Mouse (Mus musculus) lung, postnatal 25 days (tissue): ENCODE measurements around the gene Ppef2.

Experiments
- DNase-seq: peaks from one replicate; pipeline ENCODE4 v3.0.0; 2022; ENCODE audit warnings: low spot score

The Ppef2 gene

GRCm38 (mm10) chr5:92256218-92256617, at the start of gene Ppef2:
TSS of gene Ppef2 (minus strand) at chr5:92256278.
- no peak for DNase-seq

- no peak for DNase-seq
These were observed 48.2 kb upstream of the Ppef2 start for GRCm38 (mm10) chr5:92304291-92304690.

DNA sequence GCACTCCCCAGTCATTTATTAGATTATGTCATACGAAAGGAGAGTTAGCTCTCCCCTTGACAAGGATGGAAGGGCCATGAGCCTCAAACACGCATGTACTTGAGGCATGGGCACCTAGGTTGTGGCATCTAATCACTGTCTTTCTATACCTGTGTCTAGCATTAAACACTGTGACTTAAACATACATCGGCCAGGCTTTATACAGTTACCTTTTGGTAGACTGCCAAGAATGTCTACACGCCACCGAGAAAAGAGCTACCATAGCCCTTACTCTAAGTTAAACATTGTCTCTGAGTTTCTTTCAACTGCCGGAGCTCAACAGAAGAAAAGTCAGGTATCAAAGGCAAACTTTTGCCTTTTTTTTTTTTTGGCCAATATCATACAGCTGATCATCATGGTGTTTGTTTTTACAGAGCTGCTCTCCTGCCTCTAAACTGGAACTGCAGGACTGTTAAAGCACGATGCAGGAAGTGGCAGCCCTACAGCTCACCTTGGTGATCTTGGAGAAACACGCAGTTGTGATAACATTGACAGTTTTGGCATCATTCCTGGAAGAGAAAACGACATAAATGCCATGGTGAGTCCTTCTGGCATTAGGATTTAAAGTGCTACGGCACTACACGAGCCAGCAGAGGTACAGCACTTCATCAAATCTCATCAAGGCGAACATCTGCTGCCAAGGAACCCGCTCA, 46.2 kb upstream of the Ppef2 start:
- no peak for DNase-seq

- no peak for DNase-seq
These were observed 38.4 kb upstream of the Ppef2 start for GRCm38 (mm10) chr5:92294525-92294924.

GRCm38 (mm10) chr5:92291652-92292414, 35.8 kb upstream of the Ppef2 start:
- no peak for DNase-seq

- DNase-seq: no peak
These were observed 31.8 kb upstream of the Ppef2 start for GRCm38 (mm10) chr5:92287840-92288239.

DNA sequence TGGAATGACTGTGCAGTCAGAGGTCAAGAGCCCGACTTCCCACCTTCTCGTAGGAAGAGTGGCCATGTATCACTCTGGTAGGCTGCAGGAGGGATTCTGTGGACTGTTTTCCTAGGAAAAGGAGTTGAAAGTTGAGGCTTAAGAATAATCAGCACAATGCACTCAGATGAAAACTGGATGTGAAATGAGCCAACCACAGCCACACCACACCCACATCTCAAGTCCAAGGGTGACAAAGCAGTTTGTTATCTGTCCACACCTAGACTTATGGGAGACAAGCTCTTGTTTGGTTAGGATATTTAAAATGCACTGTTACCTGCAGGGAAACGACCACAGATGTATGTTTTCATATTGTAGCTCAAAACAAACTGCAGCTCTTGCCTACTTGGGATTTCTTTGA, 27.0 kb upstream of the Ppef2 start:
- no peak for DNase-seq

DNA sequence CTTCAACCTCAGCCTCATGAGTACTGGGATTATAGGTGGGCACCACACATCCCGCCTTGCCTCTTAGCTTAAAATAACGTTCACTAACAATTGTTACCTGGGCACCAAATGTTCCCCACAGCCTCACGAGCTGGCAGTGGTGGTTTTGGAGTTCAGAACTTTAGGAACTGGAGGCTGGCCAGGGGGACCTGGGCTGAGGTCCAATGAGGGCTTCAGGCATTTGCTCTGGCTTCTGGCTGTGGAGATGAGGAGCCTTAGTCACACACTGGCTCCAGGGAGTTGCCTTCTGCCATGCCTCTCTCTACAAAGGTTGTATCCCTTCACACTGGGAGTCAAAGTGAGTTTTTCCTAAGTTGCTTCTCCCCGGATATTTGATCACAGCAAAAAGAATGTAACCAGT, 26.5 kb upstream of the Ppef2 start:
- no peak for DNase-seq

DNA sequence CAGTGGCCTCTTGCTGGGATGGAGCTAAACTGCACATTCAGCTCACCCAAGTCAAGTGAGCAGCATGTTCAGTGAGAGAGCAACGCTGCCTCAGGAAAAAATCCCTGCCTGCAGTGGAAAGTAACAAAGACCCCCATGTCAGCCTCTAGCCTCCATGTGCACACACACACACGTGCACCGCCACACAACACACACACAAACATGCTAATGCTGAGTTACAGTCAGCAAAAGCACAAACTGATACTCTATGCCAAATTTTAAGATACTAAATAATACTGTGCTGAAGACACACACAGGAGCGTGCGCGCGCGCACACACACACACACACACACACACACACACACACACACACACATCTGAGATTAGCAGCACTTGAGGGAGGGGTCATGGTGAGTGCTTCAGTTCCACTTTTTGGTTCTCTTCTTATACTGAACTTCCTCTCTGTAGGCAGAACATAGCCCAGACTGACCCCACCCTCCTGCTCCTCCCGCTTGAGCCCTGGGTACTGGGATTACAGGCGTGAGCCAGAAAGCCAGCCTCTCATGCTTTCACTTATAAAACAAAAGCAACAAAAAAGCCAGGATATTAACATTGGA, 23.0 kb upstream of the Ppef2 start:
- peak; percentile 67 for DNase-seq

DNA sequence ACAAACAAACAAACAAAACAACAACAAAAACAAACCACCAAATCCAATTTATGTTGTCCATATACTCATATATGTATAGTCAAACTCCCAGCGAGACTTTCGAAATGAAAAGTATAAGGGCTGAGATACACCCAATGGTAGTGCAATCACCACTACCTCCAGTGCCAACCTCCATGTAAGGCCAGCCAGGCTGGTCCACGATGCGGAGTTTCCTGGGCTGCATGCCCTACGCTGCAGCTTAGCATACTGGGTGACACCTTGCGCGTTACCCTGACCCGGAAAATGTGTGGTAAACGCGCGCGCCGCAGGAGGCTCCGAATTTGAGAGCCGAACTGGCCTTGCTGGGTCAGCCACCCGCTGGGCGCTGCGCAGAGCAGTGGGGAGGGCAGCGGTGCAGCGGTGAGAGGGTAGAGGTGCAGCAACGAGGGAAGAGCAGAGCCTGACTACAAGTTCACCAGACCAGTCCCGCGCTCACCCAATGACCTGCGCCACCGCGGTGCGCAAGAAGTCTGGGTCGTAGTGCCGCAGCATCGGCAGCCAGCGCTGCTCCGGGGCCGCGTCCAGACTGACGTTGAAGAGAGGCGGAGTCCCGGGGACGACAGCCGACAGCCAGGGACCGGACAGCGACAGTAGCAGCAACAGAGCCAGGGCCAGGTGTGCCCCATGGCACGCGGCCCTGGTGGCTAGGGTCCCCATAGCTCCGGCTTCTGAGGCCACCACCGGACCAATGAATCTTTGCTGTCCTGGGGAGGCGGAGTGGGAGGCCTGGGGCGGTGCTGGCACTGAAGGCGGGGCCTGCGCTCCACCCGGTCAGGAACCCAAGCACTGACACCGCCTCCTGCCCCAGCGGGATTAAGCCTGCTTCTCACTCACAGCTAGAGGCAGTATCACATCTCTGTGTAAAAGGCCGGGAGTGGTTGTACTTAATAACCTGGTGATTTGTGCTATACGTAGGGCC, 21.6 kb upstream of the Ppef2 start, which contains the start of gene Naaa:
TSS of gene Naaa (minus strand) at position 734 of the 958 bp plus-strand sequence.
- peak; percentile 93 for DNase-seq

DNA sequence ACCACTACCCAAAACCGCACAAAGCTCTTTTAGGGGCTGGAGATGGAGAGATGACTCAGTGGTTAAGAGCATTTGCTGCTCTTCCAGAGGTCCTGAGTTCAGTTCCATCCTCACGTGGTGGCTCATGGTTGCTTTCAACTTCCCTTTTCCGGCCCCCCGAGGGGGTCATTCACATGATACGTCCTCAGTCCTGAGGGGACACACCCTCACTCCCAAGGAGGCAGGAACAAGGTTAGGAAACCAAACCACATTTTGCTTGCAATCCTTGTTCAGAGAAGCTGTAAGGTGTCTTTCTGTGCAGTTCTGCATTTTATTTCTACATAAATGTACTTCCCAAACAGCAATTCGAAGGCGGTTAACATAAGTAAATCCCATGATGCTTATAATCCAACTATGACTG, 14.4 kb upstream of the Ppef2 start:
- peak; percentile 24 for DNase-seq

DNA sequence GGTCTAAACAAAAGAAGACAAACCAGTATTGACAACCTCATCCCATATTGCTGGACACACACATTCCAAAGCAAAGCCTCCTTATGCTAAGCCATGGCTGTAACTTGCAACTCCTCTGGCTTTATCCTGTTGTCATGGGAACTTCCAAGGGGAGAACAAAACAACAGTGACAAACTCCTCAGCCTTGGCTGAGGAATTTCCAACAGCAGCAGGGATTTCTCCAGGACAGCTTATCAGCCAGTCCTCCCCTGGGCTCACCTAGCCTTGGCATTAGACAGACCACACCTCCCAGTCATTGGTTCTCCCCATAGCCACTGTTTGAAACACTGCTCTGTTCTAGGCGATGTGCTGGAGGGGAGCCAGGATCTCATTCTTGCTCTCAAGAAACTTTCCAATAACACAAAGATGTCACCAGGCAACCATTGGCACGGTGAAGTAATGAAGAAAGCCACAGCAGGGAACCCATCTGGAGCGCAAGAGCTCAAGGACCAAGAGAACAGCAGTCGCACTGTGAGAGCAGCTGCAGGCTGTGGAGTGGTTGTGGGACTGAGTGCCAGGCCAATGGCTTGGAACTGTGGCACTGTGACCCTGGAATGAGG, 7.8 kb upstream of the Ppef2 start:
- peak; percentile 64 for DNase-seq

- no peak for DNase-seq
These were observed 6.6 kb upstream of the Ppef2 start for GRCm38 (mm10) chr5:92262646-92263045.

- no peak for DNase-seq
These were observed 1.6 kb downstream of the Ppef2 start for GRCm38 (mm10) chr5:92254476-92254875.

- no peak for DNase-seq
These were observed 3.2 kb downstream of the Ppef2 start for GRCm38 (mm10) chr5:92252797-92253343.

DNA sequence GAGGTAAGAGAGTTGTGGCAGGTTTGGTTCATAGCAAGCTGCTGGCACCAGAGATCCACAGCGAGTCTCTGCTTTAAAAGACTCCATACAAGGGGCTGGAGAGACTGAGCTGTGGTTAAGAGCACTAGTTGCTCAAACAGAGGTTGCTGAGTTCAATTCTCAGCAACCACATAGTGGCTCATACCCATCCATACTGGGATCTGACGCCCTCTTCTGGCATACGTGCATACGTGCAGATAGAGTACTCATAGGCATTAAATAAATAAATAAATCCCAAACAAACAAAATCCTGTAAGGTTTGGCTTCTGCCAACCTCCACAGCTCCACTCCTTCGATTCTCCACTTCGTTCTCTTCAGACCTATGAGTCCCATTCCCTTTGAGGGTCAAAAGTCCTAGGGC, 4.0 kb downstream of the Ppef2 start:
- DNase-seq: no peak

DNA sequence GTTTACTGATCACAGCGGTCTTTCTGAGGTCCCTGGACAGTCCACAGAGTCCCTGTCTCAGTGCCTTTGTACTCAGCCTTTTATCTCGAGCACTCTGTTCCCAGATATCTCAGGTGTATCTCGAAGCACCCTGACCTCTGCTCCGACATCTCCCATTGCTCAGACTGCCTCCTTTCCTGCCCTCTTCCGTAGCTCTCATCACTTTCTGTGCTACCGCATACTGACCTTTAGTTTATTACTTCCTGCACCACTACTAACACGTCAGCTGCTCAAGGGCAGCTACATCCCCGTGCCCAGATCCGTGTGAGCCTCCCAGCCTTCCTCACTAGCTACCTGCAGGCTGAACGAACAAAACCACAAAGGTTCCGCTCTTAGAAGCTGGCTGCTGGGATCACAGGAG, 7.5 kb downstream of the Ppef2 start:
- DNase-seq: no peak

GRCm38 (mm10) chr5:92245483-92245882, 10.6 kb downstream of the Ppef2 start:
- peak; percentile 35 for DNase-seq

- no peak for DNase-seq
These were observed 11.2 kb downstream of the Ppef2 start for GRCm38 (mm10) chr5:92244900-92245299.

- no peak for DNase-seq
These were observed 15.3 kb downstream of the Ppef2 start for GRCm38 (mm10) chr5:92240769-92241168.
